In genomic region chr1:118660880-118661465, GRCm38 (mm10) we compare ENCODE assay signal across 17 mouse cellular contexts. TPM values are rescaled to one million over a fixed set of nuclear protein-coding genes. Genes with fewer than 3 reads are reported as not detected.
A peak's percentile ranks its signal among the peaks of the same experiment; 100 is the strongest.
DNase-seq lines count a peak whose midpoint lies in the region; ATAC-seq lines count a peak whose summit lies in the region.
"Had no signal": no experiment of that assay in that cellular context is flagged by ENCODE, and none has a peak within 500 bp of the region (broad histone marks: within the 10 kb centered on the region; RNA-seq: fewer than 3 reads in every experiment).

No protein-coding gene starts in this region.

- H3K36me3 ChIP-seq in embryonic facial prominence, embryonic 14.5 days (ENCODE audit: control insufficient read depth, insufficient read depth, low read length): no peaks in the 10 kb centered on the region
- H3K36me3 ChIP-seq in embryonic facial prominence, embryonic 10.5 days (replicated peaks): no peaks in the 10 kb centered on the region
- H3K36me3 ChIP-seq in kidney, embryonic 16.5 days (ENCODE audit: insufficient read depth, low read length): peaks cover 8% of the 10 kb centered on the region; the same call in 1 of the 2 replicates
- H3K36me3 ChIP-seq: hindbrain, embryonic 10.5 days; limb, embryonic 12.5 days; liver, embryonic 15.5 days; midbrain, embryonic 12.5 days had no signal

- H3K9me3 ChIP-seq in embryonic facial prominence, embryonic 14.5 days (ENCODE audit: control insufficient read depth, low read length): no peaks in the 10 kb centered on the region
- no peaks in the 10 kb centered on the region for H3K9me3 ChIP-seq in embryonic facial prominence, embryonic 10.5 days
- no peaks in the 10 kb centered on the region for H3K9me3 ChIP-seq in kidney, embryonic 16.5 days (ENCODE audit: low read length)
- H3K9me3 ChIP-seq: hindbrain, embryonic 10.5 days; limb, embryonic 12.5 days; liver, embryonic 15.5 days; midbrain, embryonic 12.5 days had no signal

- no peak for ATAC-seq in embryonic facial prominence, embryonic 14.5 days (ENCODE audit: low read depth)
- peak; percentile 88 for ATAC-seq in kidney, embryonic 16.5 days (ENCODE audit: low FRiP score, low TSS enrichment)
- ATAC-seq in megakaryocyte-erythroid progenitor cell, adult 5-6 weeks (replicated peaks; ENCODE audit: low FRiP score, low TSS enrichment, poor library complexity, severe bottlenecking): no peak

- H3K4me3 ChIP-seq in embryonic facial prominence, embryonic 14.5 days (ENCODE audit: low read depth, low read length): no peak overlapping the region
- no peak overlapping the region for H3K4me3 ChIP-seq in embryonic facial prominence, embryonic 10.5 days
- no peak overlapping the region for H3K4me3 ChIP-seq in kidney, embryonic 16.5 days (ENCODE audit: low read length)
- H3K4me3 ChIP-seq: hindbrain, embryonic 10.5 days; limb, embryonic 12.5 days; liver, embryonic 15.5 days; midbrain, embryonic 12.5 days; myocyte had no signal

- peak; percentile 19 for DNase-seq in embryonic facial prominence, embryonic 14.5 days (ENCODE audit: low spot score)
- DNase-seq in embryonic facial prominence, embryonic 10.5 days (ENCODE audit: low spot score): no peak
- peak; percentile 5 for DNase-seq in lung, postnatal 10 days
- no peak for DNase-seq in lung, postnatal 25 days (ENCODE audit: low spot score)
- no peak for DNase-seq in gastrocnemius, adult 8-10 months (ENCODE audit: low spot score in 2 of 2)
- DNase-seq in adrenal gland, postnatal 10 days: no peak
- DNase-seq: adrenal gland, adult 8-10 months; cerebellum, adult 9-10 months; embryo, embryonic 11 days; right cerebral cortex, postnatal 14 days had no signal

- no peak overlapping the region for H3K4me2 ChIP-seq in embryonic facial prominence, embryonic 14.5 days (ENCODE audit: low read depth, low read length)
- H3K4me2 ChIP-seq in kidney, embryonic 16.5 days (replicated peaks; ENCODE audit: low read depth, low read length): no peak overlapping the region
- H3K4me2 ChIP-seq: limb, embryonic 12.5 days; liver, embryonic 15.5 days; midbrain, embryonic 12.5 days had no signal

- H3K27ac ChIP-seq in embryonic facial prominence, embryonic 14.5 days (replicated peaks; ENCODE audit: low read depth, low read length): no peak overlapping the region
- H3K27ac ChIP-seq in embryonic facial prominence, embryonic 10.5 days (replicated peaks): no peak overlapping the region
- H3K27ac ChIP-seq in kidney, embryonic 16.5 days (ENCODE audit: low read length): peak overlapping the region; percentile 63
- H3K27ac ChIP-seq: hindbrain, embryonic 10.5 days; limb, embryonic 12.5 days; liver, embryonic 15.5 days; midbrain, embryonic 12.5 days had no signal

- H3K27me3 ChIP-seq in embryonic facial prominence, embryonic 14.5 days (replicated peaks; ENCODE audit: control insufficient read depth, insufficient read depth, low read length): no peaks in the 10 kb centered on the region
- no peaks in the 10 kb centered on the region for H3K27me3 ChIP-seq in embryonic facial prominence, embryonic 10.5 days (replicated peaks; ENCODE audit: low read depth, poor library complexity, severe bottlenecking)
- H3K27me3 ChIP-seq in kidney, embryonic 16.5 days (ENCODE audit: insufficient read depth, low read length): no peaks in the 10 kb centered on the region
- H3K27me3 ChIP-seq: limb, embryonic 12.5 days; liver, embryonic 15.5 days; midbrain, embryonic 12.5 days had no signal

- H3K9ac ChIP-seq in embryonic facial prominence, embryonic 14.5 days (ENCODE audit: low read depth, low read length): no peak overlapping the region
- no peak overlapping the region for H3K9ac ChIP-seq in kidney, embryonic 16.5 days (replicated peaks; ENCODE audit: low read length)
- H3K9ac ChIP-seq: limb, embryonic 12.5 days; liver, embryonic 15.5 days; midbrain, embryonic 12.5 days had no signal

- H3K4me1 ChIP-seq in embryonic facial prominence, embryonic 14.5 days (ENCODE audit: control insufficient read depth, insufficient read depth, low read length): peaks cover 2% of the 10 kb centered on the region; the same call in 1 of the 2 replicates
- 0 out of 2 replicates have a peak, but pooled peaks cover 4% of the 10 kb centered on the region for H3K4me1 ChIP-seq in embryonic facial prominence, embryonic 10.5 days
- H3K4me1 ChIP-seq in kidney, embryonic 16.5 days (ENCODE audit: insufficient read depth, low read length): peaks cover 12% of the 10 kb centered on the region
- H3K4me1 ChIP-seq: hindbrain, embryonic 10.5 days; limb, embryonic 12.5 days; midbrain, embryonic 12.5 days had no signal

- 64% methylated on average over 3 of the region's 3 CpGs for WGBS in embryonic facial prominence, embryonic 14.5 days
- WGBS in embryonic facial prominence, embryonic 10.5 days: 83% methylated on average over 3 of the region's 3 CpGs
- WGBS in kidney, embryonic 16.5 days: 45% methylated on average over 3 of the region's 3 CpGs

RNA-seq across cellular contexts. Expression of gene Tfcp2l1, which starts 33.2 kb away (rescaled TPM):
- 1.4 and 2.8 TPM in 2 replicates for polyA plus RNA-seq in embryonic facial prominence, embryonic 14.5 days (2014; fragmentation: Nextera tagmentation; extraction: Ambion mirVana)
- polyA plus RNA-seq in embryonic facial prominence, embryonic 10.5 days (2016; fragmentation: Nextera tagmentation; extraction: Ambion mirVana): 0.20 and 0.60 TPM in 2 replicates
- polyA plus RNA-seq in kidney, embryonic 16.5 days (2015; fragmentation: Nextera tagmentation; extraction: Ambion mirVana): 32.2 and 34.8 TPM in 2 replicates
- total RNA-seq in megakaryocyte-erythroid progenitor cell, adult 5-6 weeks (2014; fragmentation: Nextera tagmentation): not detected in 2 replicates
- not detected in 2 replicates for total RNA-seq in megakaryocyte-erythroid progenitor cell, adult 5-6 weeks (2017)
- 1 to 10 TPM; 2.6 to 8.5 (median 6.5) TPM for total RNA-seq in gastrocnemius, adult 8-10 months (2022)
- total RNA-seq in adrenal gland, postnatal 10 days (2021): 1 to 10 TPM; 1.1 TPM

Comparison
In these comparisons a context has a peak if more than half of its experiments do, and no peak if none do; other contexts are left out.
1. DNase-seq: peak in embryonic facial prominence, embryonic 14.5 days (single experiment) and lung, postnatal 10 days (single experiment); none in embryonic facial prominence, embryonic 10.5 days (single experiment), lung, postnatal 25 days (single experiment), gastrocnemius, adult 8-10 months (0 of 2) and adrenal gland, postnatal 10 days (single experiment).